Mouse (Mus musculus): ENCODE data around the gene Sez6l. TPM values are rescaled to one million over a fixed set of nuclear protein-coding genes. Genes with fewer than 3 reads are reported as not detected.

Gene Sez6l
- polyA plus RNA-seq, 1 experiment from 2014 or later: 35.5 TPM

DNA sequence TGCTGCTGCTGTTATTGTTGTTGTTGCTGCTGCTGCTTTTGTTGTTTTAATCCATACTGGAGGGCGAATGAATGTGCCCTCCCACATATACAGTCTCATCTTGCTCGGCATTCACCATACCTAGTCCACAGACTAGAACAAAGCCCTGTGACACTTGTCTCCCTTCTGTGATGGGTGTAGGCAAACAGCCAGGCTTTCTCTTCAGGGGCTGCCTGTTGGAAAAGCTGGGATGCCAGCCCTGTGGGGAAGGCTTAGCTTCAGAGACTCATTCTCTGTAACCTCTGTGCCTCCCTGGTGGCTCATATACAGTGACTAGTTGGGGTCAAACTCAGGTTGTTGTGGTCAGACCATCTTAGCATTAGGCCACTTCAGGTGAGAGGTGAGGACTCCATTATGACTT is 30.1 kb upstream of the Sez6l start:
- Histone ChIP-seq H3K9me3 (ENCODE audit: control insufficient read depth, low read length) (no peaks in the 10 kb centered on the region), H3K9ac (no peak overlapping the region), H3K4me2 (replicated peaks) (no peak overlapping the region), H3K27ac (no peak overlapping the region), H3K4me1 (replicated peaks; ENCODE audit: control insufficient read depth, insufficient read depth, low read length) (peaks cover 32% of the 10 kb centered on the region), H3K4me3 (replicated peaks; ENCODE audit: low read length) (no peak overlapping the region), H3K27me3 (ENCODE audit: control insufficient read depth, insufficient read depth, low read length) (no peaks in the 10 kb centered on the region), H3K36me3 (replicated peaks; ENCODE audit: control insufficient read depth, insufficient read depth) (no peaks in the 10 kb centered on the region)
- DNase-seq (ENCODE audit: low spot score) (no peak), ATAC-seq (ENCODE audit: low FRiP score) (no peak)
- WGBS: 54% methylated on average over 2 of the region's 2 CpGs

DNA sequence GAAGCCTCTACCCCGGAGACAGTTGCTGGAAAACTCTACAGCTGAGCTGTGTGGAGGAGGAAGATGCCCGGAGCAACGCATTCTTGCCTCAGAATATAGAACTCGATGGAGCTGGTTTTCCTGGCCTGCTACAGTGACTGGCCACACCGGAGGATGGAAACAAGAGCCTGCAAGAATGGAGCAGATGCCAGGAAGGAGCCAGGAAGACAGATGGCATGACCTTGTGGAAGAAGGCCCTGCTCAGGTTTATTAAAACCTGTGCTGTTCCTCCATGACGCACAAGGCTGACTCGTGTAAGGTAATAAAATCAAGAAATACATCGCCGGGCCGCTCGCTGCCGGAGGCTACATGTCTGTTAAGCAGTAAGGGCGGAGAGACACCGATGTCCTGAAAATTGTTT is 28.4 kb upstream of the Sez6l start:
- Histone ChIP-seq H3K4me2 (replicated peaks) (no peak overlapping the region), H3K36me3 (replicated peaks; ENCODE audit: control insufficient read depth, insufficient read depth) (no peaks in the 10 kb centered on the region), H3K4me1 (replicated peaks; ENCODE audit: control insufficient read depth, insufficient read depth, low read length) (peaks cover 36% of the 10 kb centered on the region), H3K4me3 (replicated peaks; ENCODE audit: low read length) (no peak overlapping the region), H3K27ac (no peak overlapping the region), H3K27me3 (ENCODE audit: control insufficient read depth, insufficient read depth, low read length) (no peaks in the 10 kb centered on the region), H3K9ac (no peak overlapping the region), H3K9me3 (ENCODE audit: control insufficient read depth, low read length) (no peaks in the 10 kb centered on the region)
- DNase-seq (ENCODE audit: low spot score): no peak
- ATAC-seq (ENCODE audit: low FRiP score): no peak
- 72% methylated on average over 14 of the region's 14 CpGs for WGBS

DNA sequence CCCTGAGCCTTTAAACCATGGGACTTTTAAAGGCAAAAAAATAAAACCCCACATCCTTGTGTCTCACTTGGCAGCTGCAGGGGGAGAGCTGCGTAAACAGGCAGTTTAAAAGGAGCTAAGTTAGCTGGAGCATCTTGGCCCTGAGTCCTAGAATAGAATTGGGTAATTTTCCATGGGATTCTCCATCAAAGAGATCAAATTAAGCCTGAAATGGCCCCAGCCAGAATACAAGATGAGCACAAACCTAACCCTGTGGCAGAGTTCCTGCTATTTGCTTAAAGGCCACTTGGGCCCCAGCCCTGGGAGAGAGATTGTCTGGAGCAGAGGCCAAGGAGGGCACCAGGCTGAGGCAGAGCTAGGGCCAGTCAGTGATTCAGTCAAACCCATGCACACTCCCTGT is 27.3 kb upstream of the Sez6l start:
- peaks cover 36% of the 10 kb centered on the region for H3K4me1 ChIP-seq (replicated peaks; ENCODE audit: control insufficient read depth, insufficient read depth, low read length)
- WGBS: 56% methylated on average over 1 of the region's 1 CpGs
- no peak overlapping the region for H3K27ac ChIP-seq
- no peak overlapping the region for H3K4me3 ChIP-seq (replicated peaks; ENCODE audit: low read length)
- H3K9me3 ChIP-seq (ENCODE audit: control insufficient read depth, low read length): no peaks in the 10 kb centered on the region
- H3K4me2 ChIP-seq (replicated peaks): no peak overlapping the region
- no peaks in the 10 kb centered on the region for H3K36me3 ChIP-seq (replicated peaks; ENCODE audit: control insufficient read depth, insufficient read depth)
- ATAC-seq (ENCODE audit: low FRiP score) (no peak), DNase-seq (ENCODE audit: low spot score) (no peak)
- no peaks in the 10 kb centered on the region for H3K27me3 ChIP-seq (ENCODE audit: control insufficient read depth, insufficient read depth, low read length)
- H3K9ac ChIP-seq: no peak overlapping the region

- no peak overlapping the region for H3K27ac ChIP-seq
- H3K4me1 ChIP-seq (replicated peaks; ENCODE audit: control insufficient read depth, insufficient read depth, low read length): peaks cover 36% of the 10 kb centered on the region
- 28% methylated on average over 3 of the region's 3 CpGs for WGBS
- no peak for DNase-seq (ENCODE audit: low spot score)
- ATAC-seq (ENCODE audit: low FRiP score): peak; percentile 64; the same call in 1 of the 2 replicates
- no peaks in the 10 kb centered on the region for H3K36me3 ChIP-seq (replicated peaks; ENCODE audit: control insufficient read depth, insufficient read depth)
- H3K9ac ChIP-seq: no peak overlapping the region
- no peaks in the 10 kb centered on the region for H3K27me3 ChIP-seq (ENCODE audit: control insufficient read depth, insufficient read depth, low read length)
- no peak overlapping the region for H3K4me2 ChIP-seq (replicated peaks)
- no peaks in the 10 kb centered on the region for H3K9me3 ChIP-seq (ENCODE audit: control insufficient read depth, low read length)
- H3K4me3 ChIP-seq (replicated peaks; ENCODE audit: low read length): no peak overlapping the region
These were observed 26.6 kb upstream of the Sez6l start for GRCm38 (mm10) chr5:112603594-112603993.

- DNase-seq (ENCODE audit: low spot score) (peak; percentile 62), ATAC-seq (ENCODE audit: low FRiP score) (no peak)
- peaks cover 22% of the 10 kb centered on the region for H3K4me1 ChIP-seq (replicated peaks; ENCODE audit: control insufficient read depth, insufficient read depth, low read length)
- H3K4me2 ChIP-seq (replicated peaks): no peak overlapping the region
- H3K27me3 ChIP-seq (ENCODE audit: control insufficient read depth, insufficient read depth, low read length): no peaks in the 10 kb centered on the region
- no peaks in the 10 kb centered on the region for H3K9me3 ChIP-seq (ENCODE audit: control insufficient read depth, low read length)
- H3K9ac ChIP-seq: no peak overlapping the region
- no peak overlapping the region for H3K27ac ChIP-seq
- no peak overlapping the region for H3K4me3 ChIP-seq (replicated peaks; ENCODE audit: low read length)
- H3K36me3 ChIP-seq (replicated peaks; ENCODE audit: control insufficient read depth, insufficient read depth): no peaks in the 10 kb centered on the region
- WGBS: 42% methylated on average over 11 of the region's 11 CpGs
These were observed 23.4 kb upstream of the Sez6l start for GRCm38 (mm10) chr5:112600309-112600939.

- Histone ChIP-seq H3K4me1 (replicated peaks; ENCODE audit: control insufficient read depth, insufficient read depth, low read length) (peaks cover 22% of the 10 kb centered on the region), H3K9ac (no peak overlapping the region), H3K9me3 (ENCODE audit: control insufficient read depth, low read length) (no peaks in the 10 kb centered on the region), H3K4me3 (replicated peaks; ENCODE audit: low read length) (no peak overlapping the region), H3K4me2 (replicated peaks) (no peak overlapping the region), H3K27ac (no peak overlapping the region), H3K27me3 (ENCODE audit: control insufficient read depth, insufficient read depth, low read length) (no peaks in the 10 kb centered on the region), H3K36me3 (replicated peaks; ENCODE audit: control insufficient read depth, insufficient read depth) (no peaks in the 10 kb centered on the region)
- DNase-seq (ENCODE audit: low spot score): no peak
- no peak for ATAC-seq (ENCODE audit: low FRiP score)
- 84% methylated on average over 6 of the region's 6 CpGs for WGBS
These were observed 22.7 kb upstream of the Sez6l start for GRCm38 (mm10) chr5:112599538-112600308.

GRCm38 (mm10) chr5:112597876-112598275 is 20.9 kb upstream of the Sez6l start:
- no peak overlapping the region for H3K4me2 ChIP-seq (replicated peaks)
- no peaks in the 10 kb centered on the region for H3K9me3 ChIP-seq (ENCODE audit: control insufficient read depth, low read length)
- H3K27me3 ChIP-seq (ENCODE audit: control insufficient read depth, insufficient read depth, low read length): no peaks in the 10 kb centered on the region
- ATAC-seq (ENCODE audit: low FRiP score) (peak; percentile 72; the same call in 1 of the 2 replicates), DNase-seq (ENCODE audit: low spot score) (peak; percentile 64)
- peaks cover 11% of the 10 kb centered on the region for H3K4me1 ChIP-seq (replicated peaks; ENCODE audit: control insufficient read depth, insufficient read depth, low read length)
- H3K36me3 ChIP-seq (replicated peaks; ENCODE audit: control insufficient read depth, insufficient read depth): no peaks in the 10 kb centered on the region
- no peak overlapping the region for H3K9ac ChIP-seq
- no peak overlapping the region; the same call in 1 of the 2 replicates for H3K27ac ChIP-seq
- WGBS: 71% methylated on average over 6 of the region's 6 CpGs
- no peak overlapping the region for H3K4me3 ChIP-seq (replicated peaks; ENCODE audit: low read length)

- WGBS: 87% methylated on average over 2 of the region's 2 CpGs
- Histone ChIP-seq H3K27ac (no peak overlapping the region; the same call in 1 of the 2 replicates), H3K4me2 (replicated peaks) (no peak overlapping the region), H3K9ac (no peak overlapping the region), H3K36me3 (replicated peaks; ENCODE audit: control insufficient read depth, insufficient read depth) (no peaks in the 10 kb centered on the region), H3K27me3 (ENCODE audit: control insufficient read depth, insufficient read depth, low read length) (no peaks in the 10 kb centered on the region), H3K4me1 (replicated peaks; ENCODE audit: control insufficient read depth, insufficient read depth, low read length) (peaks cover 11% of the 10 kb centered on the region), H3K4me3 (replicated peaks; ENCODE audit: low read length) (no peak overlapping the region), H3K9me3 (ENCODE audit: control insufficient read depth, low read length) (no peaks in the 10 kb centered on the region)
- DNase-seq (ENCODE audit: low spot score) (no peak), ATAC-seq (ENCODE audit: low FRiP score) (no peak)
These were observed 20.3 kb upstream of the Sez6l start for GRCm38 (mm10) chr5:112597307-112597706.

DNA sequence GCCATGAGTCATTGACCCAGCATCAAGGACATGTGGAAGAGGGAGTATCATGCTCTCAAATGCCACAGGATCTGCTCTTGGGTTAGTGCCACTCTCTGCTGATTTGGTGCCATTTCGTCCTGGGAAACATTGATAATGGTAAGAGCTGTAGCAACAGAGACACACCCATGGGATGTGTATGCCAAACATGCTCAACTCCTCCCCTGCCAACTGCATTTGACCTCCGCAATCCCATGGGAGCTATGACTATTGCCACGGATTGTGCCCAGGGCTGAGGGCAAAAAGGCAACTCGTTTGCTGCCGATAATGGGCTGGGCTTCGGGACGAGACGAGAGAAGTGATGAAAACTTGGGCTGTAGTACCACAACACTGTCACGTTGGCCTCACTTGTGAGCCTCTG is 19.7 kb upstream of the Sez6l start:
- WGBS: 80% methylated on average over 9 of the region's 9 CpGs
- H3K9ac ChIP-seq: no peak overlapping the region
- no peak overlapping the region for H3K27ac ChIP-seq
- ATAC-seq (ENCODE audit: low FRiP score) (no peak), DNase-seq (ENCODE audit: low spot score) (no peak)
- H3K4me1 ChIP-seq (replicated peaks; ENCODE audit: control insufficient read depth, insufficient read depth, low read length): peaks cover 11% of the 10 kb centered on the region
- no peaks in the 10 kb centered on the region for H3K27me3 ChIP-seq (ENCODE audit: control insufficient read depth, insufficient read depth, low read length)
- H3K9me3 ChIP-seq (ENCODE audit: control insufficient read depth, low read length): no peaks in the 10 kb centered on the region
- no peaks in the 10 kb centered on the region for H3K36me3 ChIP-seq (replicated peaks; ENCODE audit: control insufficient read depth, insufficient read depth)
- no peak overlapping the region for H3K4me2 ChIP-seq (replicated peaks)
- no peak overlapping the region for H3K4me3 ChIP-seq (replicated peaks; ENCODE audit: low read length)
